ENCODE assay signal across 1 mouse cellular context in genomic region chr2:83993639-83994255, GRCm38 (mm10).
TF ChIP-seq lines count a peak whose summit lies in the region.

No protein-coding gene starts in this region.

TF ChIP-seq in CH12.LX, 34 proteins besides CTCF, POLR2A, EP300 and RAD21:
- peak; percentile 55 for TF ChIP-seq ELF1 (IDR thresholded peaks at IDR 0.05; ENCODE audit: low read depth, low read length)
